Mouse (Mus musculus): ENCODE measurements around the gene Lamp3. TPM values are rescaled to one million over a fixed set of nuclear protein-coding genes. Genes with fewer than 3 reads are reported as not detected.

The Lamp3 gene
- not detected in 2 replicates for polyA plus RNA-seq (2012)

GRCm38 (mm10) chr16:19706216-19706615, at the start of gene Lamp3:
Gene Lamp3, minus strand, starts transcription at chr16:19706375.

DNA sequence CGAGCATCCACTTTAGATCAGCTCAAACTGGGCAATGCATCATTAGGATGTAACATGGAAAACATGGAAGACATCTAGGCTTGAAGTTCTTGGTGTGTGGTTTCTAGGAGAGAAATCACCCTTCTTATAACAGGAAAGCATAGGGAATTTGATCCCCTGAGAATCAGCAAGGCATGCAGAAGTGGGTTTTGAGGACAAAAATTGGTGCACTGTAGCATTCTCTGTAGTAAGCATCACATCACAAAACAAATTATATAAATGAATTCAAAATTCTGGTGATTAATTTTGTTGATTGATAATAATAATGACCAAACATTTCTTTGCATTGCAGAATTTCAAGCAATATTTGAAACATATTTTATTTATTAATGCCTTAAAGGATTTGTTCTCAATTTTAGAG, 76.4 kb downstream of the Lamp3 start, which contains the start of gene Olfr171:
Olfr171 (minus strand) TSS at position 101 of the 400 bp plus-strand sequence.

GRCm38 (mm10) chr16:19611782-19612181, 94.4 kb downstream of the Lamp3 start, which contains the start of gene Olfr170:
Gene Olfr170, minus strand, starts transcription at chr16:19611882.

Other genes with a start within 250 kb of the Lamp3 start
- not detected in 2 replicates for gene Olfr166, start 222.7 kb downstream of the Lamp3 start, polyA plus RNA-seq (2012)
- gene Olfr167, start 184.1 kb downstream of the Lamp3 start, polyA plus RNA-seq (2012) = not detected in 2 replicates
- not detected in 2 replicates for gene Olfr168, start 170.8 kb downstream of the Lamp3 start, polyA plus RNA-seq (2012)
- gene Olfr169, start 134.6 kb downstream of the Lamp3 start, polyA plus RNA-seq (2012) = not detected in 2 replicates
- not detected in 2 replicates for gene Olfr170, start 94.5 kb downstream of the Lamp3 start, polyA plus RNA-seq (2012)
- not detected in 2 replicates for gene Olfr171, start 76.5 kb downstream of the Lamp3 start, polyA plus RNA-seq (2012)
- 1.8 and 1.9 TPM in 2 replicates for gene B3gnt5, start 53.8 kb upstream of the Lamp3 start, polyA plus RNA-seq (2012)